Mouse (Mus musculus) G1E (cell line): ENCODE data around the gene Sbpl.

Experiments used
- CTCF ChIP-seq: IDR thresholded peaks from 2 replicates; pipeline ENCODE4 v1.5.1; 2012; ENCODE audit warnings: low read depth, low read length, inconsistent platforms, mixed read lengths
- GATA1 ChIP-seq: IDR thresholded peaks from 2 replicates; pipeline ENCODE4 v1.6.1; 2012; ENCODE audit warnings: borderline replicate concordance, low read length, inconsistent platforms, mixed read lengths
- GATA2 ChIP-seq: IDR thresholded peaks from 2 replicates; pipeline ENCODE4 v1.6.1; 2012; ENCODE audit warnings: low read depth, low read length, inconsistent platforms, borderline replicate concordance
- POLR2AphosphoS5 ChIP-seq: IDR thresholded peaks from 2 replicates; pipeline ENCODE4 v1.6.1; 2012; ENCODE audit warnings: low read depth, low read length, inconsistent platforms; ENCODE audit not compliant: insufficient replicate concordance
- TAL1 ChIP-seq: conservative IDR thresholded peaks from 2 replicates; pipeline ENCODE4 v1.6.1; 2012; ENCODE audit warnings: low read depth, low read length, inconsistent platforms, mixed read lengths

GRCm38 (mm10) chr17:23984989-23985388, 29.9 kb upstream of the Sbpl start:
- TF ChIP-seq CTCF = no peak
- no peak for TF ChIP-seq GATA1
- TF ChIP-seq GATA2 = no peak
- no peak for TF ChIP-seq TAL1
- no peak for TF ChIP-seq POLR2AphosphoS5
